Mouse (Mus musculus) neural tube, embryonic 13.5 days (tissue): ENCODE results near the gene Scfd2. TPM values are rescaled to one million over a fixed set of nuclear protein-coding genes. Genes with fewer than 3 reads are reported as not detected.

Experiments used
- ATAC-seq: fragments of 200-750 bp; cut with Nextera tagmentation; 2 replicates; pipeline ENCODE4 v1.8.0; 2017; ENCODE audit warnings: low read depth, mild to moderate bottlenecking, moderate TSS enrichment, moderate library complexity
- H3K27ac ChIP-seq: fragments of 300-500 bp; sonication (generic); replicated peaks from 2 replicates; pipeline ENCODE4 v1.5.1; 2015; ENCODE audit warnings: moderate library complexity, mild to moderate bottlenecking, inconsistent platforms
- H3K27me3 ChIP-seq: fragments of 300-500 bp; sonication (generic); 2 replicates; pipeline ENCODE4 v1.6.1; 2015; ENCODE audit warnings: mild to moderate bottlenecking, inconsistent platforms
- H3K36me3 ChIP-seq: fragments of 300-500 bp; sonication (generic); 2 replicates; pipeline ENCODE4 v1.6.1; 2015; ENCODE audit warnings: mild to moderate bottlenecking, inconsistent platforms
- H3K4me1 ChIP-seq: fragments of 300-500 bp; sonication (generic); replicated peaks from 2 replicates; pipeline ENCODE4 v1.6.1; 2015; ENCODE audit warnings: inconsistent platforms
- H3K4me2 ChIP-seq: fragments of 300-500 bp; sonication (generic); 2 replicates; pipeline ENCODE4 v1.6.1; 2015; ENCODE audit warnings: inconsistent platforms, mild to moderate bottlenecking, moderate library complexity
- H3K4me3 ChIP-seq: fragments of 300-500 bp; sonication (generic); 2 replicates; pipeline ENCODE4 v1.5.1; 2015; ENCODE audit warnings: mild to moderate bottlenecking, inconsistent platforms
- H3K9ac ChIP-seq: fragments of 300-500 bp; sonication (generic); 2 replicates; pipeline ENCODE4 v1.6.1; 2015; ENCODE audit warnings: moderate library complexity, mild to moderate bottlenecking, inconsistent platforms
- H3K9me3 ChIP-seq: fragments of 300-500 bp; sonication (generic); 2 replicates; pipeline ENCODE4 v1.6.1; 2016; ENCODE audit warnings: inconsistent platforms
- WGBS: fragments of 180-500 bp; shearing (Covaris S2); methylation state at CpG from one replicate; pipeline ENCODE4 v1.1.7; 2015; 5-methylcytosine and 5-hydroxymethylcytosine counted together
- polyA plus RNA-seq: library from polyadenylated mRNA; unstranded; fragments of >200 nt; fragmentation: Nextera tagmentation; extraction: Ambion mirVana; gene quantifications from 2 replicates; pipeline ENCODE4 v1.2.1, GENCODE M21; 2015

The Scfd2 gene
- polyA plus RNA-seq, 1 experiment from 2014 or later: 17.2 TPM

DNA sequence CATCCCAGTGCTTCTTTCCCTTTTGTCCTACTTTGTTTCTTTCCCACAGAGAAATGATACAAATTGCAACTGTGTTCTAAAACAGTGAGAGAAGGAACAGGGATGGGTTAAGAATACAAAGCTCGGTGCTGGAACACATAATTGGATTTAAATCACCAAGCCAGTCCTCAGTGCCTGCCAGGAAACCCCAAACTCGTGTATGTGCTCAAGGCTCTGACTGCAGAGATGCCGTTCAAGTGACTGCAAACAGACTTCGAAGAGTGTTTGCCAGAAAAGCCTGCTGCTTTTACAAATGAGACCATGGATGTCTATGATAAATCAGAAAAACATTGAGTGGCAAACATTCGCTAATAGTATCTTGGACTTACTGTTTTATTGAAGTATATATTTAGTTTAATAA, 80.6 kb downstream of the Scfd2 start:
- H3K9ac ChIP-seq: no peak overlapping the region
- no peak overlapping the region for H3K27ac ChIP-seq
- H3K4me3 ChIP-seq: no peak overlapping the region
- no peaks in the 10 kb centered on the region for H3K9me3 ChIP-seq
- no peaks in the 10 kb centered on the region for H3K27me3 ChIP-seq
- 66% methylated on average over 5 of the region's 5 CpGs for WGBS
- no peaks in the 10 kb centered on the region for H3K4me1 ChIP-seq
- no peaks in the 10 kb centered on the region for H3K36me3 ChIP-seq
- no peak for ATAC-seq
- no peak overlapping the region for H3K4me2 ChIP-seq

DNA sequence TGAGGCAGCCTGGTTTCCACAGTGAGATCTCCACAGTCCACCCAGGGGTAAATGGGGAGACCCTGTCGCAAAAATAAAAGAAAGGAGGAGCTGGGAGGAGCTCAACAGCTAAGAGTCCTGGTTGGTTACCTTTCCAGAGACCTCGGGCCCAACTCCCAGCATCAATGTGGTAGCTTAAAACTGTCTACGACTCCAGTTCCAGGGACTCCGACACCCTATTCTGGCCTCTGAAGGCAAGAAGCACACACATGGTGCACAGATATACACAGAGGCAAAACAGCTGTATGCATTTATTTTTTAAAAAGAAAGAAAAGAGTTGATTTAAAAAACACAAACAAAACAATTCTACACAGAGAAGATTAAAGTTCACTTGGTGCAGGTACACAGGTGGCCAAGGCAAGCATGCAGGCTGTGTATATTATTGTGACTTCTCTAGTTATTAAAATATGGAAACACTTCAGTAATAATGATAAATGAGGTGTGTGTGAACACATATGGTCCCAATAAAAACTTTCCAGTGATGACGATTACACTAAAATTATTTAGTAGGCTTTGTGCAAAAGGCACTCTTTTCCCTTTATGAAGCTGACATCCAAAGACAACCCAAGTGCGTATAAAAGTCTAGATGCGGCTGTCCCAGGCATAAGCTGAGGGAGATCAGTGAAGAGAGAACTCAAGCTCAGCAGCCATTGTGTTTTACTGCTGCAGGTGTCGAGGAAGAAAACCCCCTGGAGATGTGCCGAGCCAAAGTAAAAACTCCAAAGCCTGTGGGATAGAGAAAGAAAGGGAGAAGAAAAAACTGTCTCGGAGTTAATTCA, 83.8 kb downstream of the Scfd2 start:
- 59% methylated on average over 10 of the region's 10 CpGs for WGBS
- H3K36me3 ChIP-seq: no peaks in the 10 kb centered on the region
- ATAC-seq: no peak

DNA sequence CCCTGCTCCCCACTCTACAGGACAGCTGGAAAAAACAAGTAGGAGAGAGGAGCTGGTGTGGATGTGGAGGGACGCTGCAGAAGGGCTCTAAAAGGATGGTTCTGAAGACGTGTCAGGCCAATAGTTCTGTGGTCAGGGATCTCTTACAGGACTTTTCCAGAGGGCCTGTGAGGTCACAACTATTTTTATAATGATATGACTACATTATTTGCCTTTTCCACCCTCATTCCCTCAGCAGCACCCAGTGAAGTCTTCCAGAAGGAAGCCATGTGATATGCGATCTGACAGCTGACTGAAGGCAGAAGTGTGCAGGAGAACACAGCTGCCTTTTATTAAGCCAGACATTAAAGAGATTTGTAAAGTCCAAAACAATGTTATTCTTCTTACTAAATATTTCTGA, 85.7 kb downstream of the Scfd2 start:
- Histone ChIP-seq H3K27ac (no peak overlapping the region), H3K36me3 (no peaks in the 10 kb centered on the region), H3K4me2 (no peak overlapping the region), H3K9me3 (no peaks in the 10 kb centered on the region), H3K27me3 (no peaks in the 10 kb centered on the region), H3K4me3 (no peak overlapping the region), H3K4me1 (no peaks in the 10 kb centered on the region), H3K9ac (no peak overlapping the region)
- ATAC-seq: no peak
- WGBS: 91% methylated on average over 3 of the region's 3 CpGs

More for the DNA sequence above, 83.8 kb downstream of the Scfd2 start:
- no peak overlapping the region for H3K4me2 ChIP-seq
- H3K27me3 ChIP-seq: no peaks in the 10 kb centered on the region
- H3K9me3 ChIP-seq: no peaks in the 10 kb centered on the region
- no peaks in the 10 kb centered on the region for H3K4me1 ChIP-seq
- no peak overlapping the region for H3K9ac ChIP-seq
- H3K27ac ChIP-seq: no peak overlapping the region
- no peak overlapping the region for H3K4me3 ChIP-seq

DNA sequence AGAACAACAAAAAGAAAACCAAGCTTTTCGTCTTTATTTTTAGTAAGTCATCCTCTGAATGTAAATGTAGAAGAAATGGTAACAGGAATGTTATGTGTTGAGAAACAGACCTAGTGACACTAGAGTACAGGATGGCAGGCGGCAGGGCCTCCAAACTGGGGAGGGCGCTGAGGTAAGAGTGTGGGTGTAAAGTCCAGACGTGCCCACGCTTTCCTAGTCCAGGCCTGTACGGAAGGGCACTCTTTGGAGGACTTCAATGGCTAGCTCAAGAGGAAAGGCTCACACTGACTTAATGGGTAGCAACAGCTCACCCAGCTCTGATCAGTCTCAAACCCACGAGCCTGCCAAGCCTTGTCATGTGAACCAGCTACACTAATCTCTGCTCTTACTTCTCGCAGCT, 93.2 kb downstream of the Scfd2 start:
- peaks cover 5% of the 10 kb centered on the region; the same call in 1 of the 2 replicates for H3K4me1 ChIP-seq
- no peak for ATAC-seq
- no peak overlapping the region for H3K9ac ChIP-seq
- WGBS: 86% methylated on average over 8 of the region's 8 CpGs
- no peak overlapping the region for H3K27ac ChIP-seq
- H3K27me3 ChIP-seq: peaks cover 12% of the 10 kb centered on the region; the same call in 1 of the 2 replicates
- no peaks in the 10 kb centered on the region for H3K36me3 ChIP-seq
- no peak overlapping the region for H3K4me2 ChIP-seq
- 0 out of 2 replicates have a peak, but pooled peaks cover 3% of the 10 kb centered on the region for H3K9me3 ChIP-seq
- H3K4me3 ChIP-seq: no peak overlapping the region

DNA sequence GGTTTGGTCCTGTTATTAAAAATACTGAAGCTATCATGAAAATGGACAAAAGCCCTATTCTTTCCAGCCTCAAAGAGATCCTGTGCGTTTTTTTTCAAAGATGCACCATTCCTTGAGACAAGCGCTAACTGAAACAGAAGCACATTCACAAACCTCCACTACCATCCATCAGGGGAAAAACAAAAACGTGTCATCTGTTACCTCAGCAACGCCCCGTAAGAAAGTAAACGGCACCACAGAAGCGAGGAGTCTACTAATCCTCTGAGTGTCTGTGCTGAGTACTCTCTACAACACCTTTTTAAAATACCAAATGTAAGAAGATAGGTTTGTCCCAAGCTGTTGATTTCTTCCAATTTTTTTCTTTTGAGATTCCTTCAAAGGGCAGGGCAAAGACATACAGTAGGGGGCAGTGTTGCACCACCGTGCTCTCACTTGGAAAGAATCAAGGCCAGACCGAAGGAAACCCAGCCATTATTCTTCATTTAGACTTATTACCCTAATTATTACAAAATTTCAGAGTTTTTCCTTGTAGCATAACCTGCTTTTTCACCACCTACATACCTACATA, 97.9 kb downstream of the Scfd2 start:
- Histone ChIP-seq H3K27me3 (peaks cover 41% of the 10 kb centered on the region), H3K27ac (no peak overlapping the region), H3K4me1 (peaks cover 17% of the 10 kb centered on the region; the same call in 1 of the 2 replicates), H3K36me3 (no peaks in the 10 kb centered on the region), H3K4me2 (peak overlapping the region; percentile 41), H3K9me3 (0 out of 2 replicates have a peak, but pooled peaks cover 3% of the 10 kb centered on the region), H3K4me3 (no peak overlapping the region), H3K9ac (no peak overlapping the region)
- no peak for ATAC-seq
- 4% methylated on average over 9 of the region's 9 CpGs for WGBS

DNA sequence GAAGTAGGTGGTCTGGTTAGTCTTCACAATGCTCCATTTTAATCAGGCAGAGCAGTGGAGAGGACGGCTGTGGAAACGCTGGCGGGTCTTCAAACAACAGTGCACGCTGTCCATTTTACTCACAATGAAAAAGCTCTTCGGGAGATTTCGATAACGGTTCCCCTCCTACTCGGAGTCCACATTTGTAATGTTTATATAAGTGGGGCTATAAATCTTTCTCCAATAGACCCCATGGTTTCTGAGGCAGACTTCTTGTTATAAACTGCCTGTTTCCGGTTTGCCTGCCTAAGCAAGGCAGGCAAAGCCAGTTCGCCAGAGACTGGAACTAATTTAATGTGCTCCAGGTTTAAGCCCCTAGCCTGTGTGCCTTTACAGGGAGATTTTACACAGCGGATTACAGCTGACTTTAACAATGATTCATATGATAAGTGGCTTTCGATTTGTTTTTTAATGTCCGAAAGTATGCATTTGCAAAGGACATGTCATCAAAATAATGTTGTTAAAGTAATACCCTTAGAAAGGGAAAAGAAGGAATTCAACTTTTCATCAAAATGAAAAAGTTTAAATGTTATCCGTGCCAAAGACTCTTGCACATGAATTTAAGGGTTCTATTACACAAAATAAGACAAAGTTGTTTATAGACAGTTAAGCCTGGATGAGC, 98.5 kb downstream of the Scfd2 start:
- 0 out of 2 replicates have a peak overlapping the region, but pooled peaks have one; percentile 18 for H3K9ac ChIP-seq
- peak; percentile 47; the same call in 1 of the 2 replicates for ATAC-seq

DNA sequence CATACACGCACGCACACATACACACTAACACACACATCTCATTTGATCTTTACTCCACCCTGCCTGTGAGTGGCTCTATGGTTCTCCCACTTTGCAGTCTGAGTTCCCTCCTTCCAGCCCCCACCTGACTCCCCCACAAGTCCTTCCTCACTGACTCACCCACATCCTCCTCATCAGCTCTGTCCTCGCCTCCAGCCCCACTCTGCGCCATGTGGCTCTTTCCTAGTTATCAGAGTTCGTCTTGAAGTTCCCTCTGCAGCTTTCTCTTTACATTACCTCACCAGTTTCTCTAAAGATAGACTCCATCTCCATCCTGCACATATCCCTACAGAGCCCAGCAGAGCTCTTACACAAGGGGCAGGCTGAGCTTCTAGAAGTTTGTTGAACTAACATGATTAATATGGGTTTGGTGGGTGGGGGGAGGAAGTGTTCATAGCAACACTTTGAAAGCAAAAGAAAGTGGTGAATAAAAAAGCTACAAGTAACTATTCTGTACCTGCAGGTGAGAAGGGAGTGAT, 110.9 kb downstream of the Scfd2 start:
- H3K4me3 ChIP-seq: no peak overlapping the region
- no peak overlapping the region for H3K9ac ChIP-seq
- no peaks in the 10 kb centered on the region for H3K27me3 ChIP-seq
- no peak for ATAC-seq
- no peaks in the 10 kb centered on the region for H3K36me3 ChIP-seq
- H3K4me1 ChIP-seq: no peaks in the 10 kb centered on the region
- no peaks in the 10 kb centered on the region for H3K9me3 ChIP-seq
- WGBS: 77% methylated on average over 5 of the region's 5 CpGs
- H3K4me2 ChIP-seq: no peak overlapping the region
- H3K27ac ChIP-seq: no peak overlapping the region

More for the DNA sequence above, 98.5 kb downstream of the Scfd2 start:
- Histone ChIP-seq H3K4me3 (peak overlapping the region; percentile 7; the same call in 1 of the 2 replicates), H3K4me1 (peaks cover 17% of the 10 kb centered on the region; the same call in 1 of the 2 replicates), H3K36me3 (no peaks in the 10 kb centered on the region), H3K27ac (no peak overlapping the region), H3K9me3 (0 out of 2 replicates have a peak, but pooled peaks cover 3% of the 10 kb centered on the region), H3K27me3 (peaks cover 44% of the 10 kb centered on the region), H3K4me2 (peak overlapping the region; percentile 41)
- 9% methylated on average over 14 of the region's 14 CpGs for WGBS

DNA sequence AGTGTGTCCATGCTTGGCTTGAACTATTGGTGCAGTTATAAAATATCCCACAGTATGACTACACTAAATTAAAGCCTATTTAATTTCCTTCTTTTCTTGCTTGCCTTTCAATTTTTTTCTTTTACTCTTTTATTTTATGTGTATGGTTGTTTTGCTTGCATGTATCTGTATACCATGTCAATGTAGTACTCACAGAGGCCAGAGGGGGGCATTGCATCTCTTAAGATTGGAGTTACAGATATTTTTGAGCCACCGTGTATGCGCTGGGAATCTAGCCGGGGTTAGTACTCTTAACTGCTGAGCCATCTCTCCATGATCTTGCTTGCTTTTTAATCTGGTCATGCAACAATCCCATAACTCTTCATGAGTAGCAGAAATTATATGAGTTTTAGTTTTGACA, 119.0 kb downstream of the Scfd2 start:
- WGBS: 95% methylated on average over 3 of the region's 3 CpGs
- no peak for ATAC-seq

DNA sequence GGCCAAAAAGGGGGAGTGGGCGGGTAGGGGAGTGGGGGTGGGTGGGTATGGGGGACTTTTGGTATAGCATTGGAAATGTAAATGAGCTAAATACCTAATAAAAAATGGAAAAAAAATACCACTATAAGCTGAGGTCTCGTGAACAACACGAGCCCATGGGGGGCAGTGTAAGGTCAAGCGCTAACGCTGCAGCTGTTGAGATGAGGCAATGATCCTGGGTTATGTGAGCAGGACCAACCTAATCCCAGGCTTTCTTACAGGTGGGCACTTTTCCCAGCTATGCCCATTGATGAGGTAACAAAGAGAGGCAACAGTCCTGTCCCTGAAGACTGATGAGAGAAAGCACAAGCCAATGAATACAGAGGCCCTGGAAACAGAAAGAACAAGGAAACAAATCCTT, 126.7 kb downstream of the Scfd2 start:
- Histone ChIP-seq H3K27me3 (no peaks in the 10 kb centered on the region), H3K9ac (no peak overlapping the region), H3K36me3 (no peaks in the 10 kb centered on the region), H3K4me2 (no peak overlapping the region), H3K4me3 (no peak overlapping the region), H3K27ac (no peak overlapping the region), H3K4me1 (no peaks in the 10 kb centered on the region), H3K9me3 (no peaks in the 10 kb centered on the region)
- ATAC-seq: no peak
- WGBS: 79% methylated on average over 4 of the region's 5 CpGs

More for the DNA sequence above, 119.0 kb downstream of the Scfd2 start:
- H3K36me3 ChIP-seq: no peaks in the 10 kb centered on the region
- no peak overlapping the region for H3K27ac ChIP-seq
- H3K27me3 ChIP-seq: no peaks in the 10 kb centered on the region
- no peaks in the 10 kb centered on the region for H3K4me1 ChIP-seq
- H3K9me3 ChIP-seq: no peaks in the 10 kb centered on the region
- H3K4me3 ChIP-seq: no peak overlapping the region
- H3K4me2 ChIP-seq: no peak overlapping the region
- H3K9ac ChIP-seq: no peak overlapping the region

DNA sequence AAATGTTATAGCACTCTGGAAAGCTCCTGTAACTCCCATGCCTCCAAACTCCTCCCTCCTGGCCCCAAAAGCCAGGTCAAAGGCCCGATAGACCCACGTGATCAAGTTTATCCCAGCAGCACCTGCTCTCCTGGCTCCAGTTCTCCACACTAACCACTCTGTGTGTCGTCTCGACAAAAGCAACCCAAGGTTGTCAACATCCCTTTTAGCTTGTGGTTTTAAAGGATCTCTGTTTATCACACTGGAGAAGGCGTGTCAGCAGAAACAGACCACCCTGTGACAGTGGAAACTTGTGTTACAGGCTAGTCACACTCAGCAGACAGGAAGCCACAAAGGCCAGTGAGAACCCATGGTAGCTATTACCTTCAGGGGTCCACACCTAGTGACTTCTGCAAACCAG, 127.5 kb downstream of the Scfd2 start:
- H3K9ac ChIP-seq: no peak overlapping the region
- H3K36me3 ChIP-seq: no peaks in the 10 kb centered on the region
- WGBS: 82% methylated on average over 5 of the region's 5 CpGs
- no peak overlapping the region for H3K27ac ChIP-seq
- H3K9me3 ChIP-seq: no peaks in the 10 kb centered on the region
- H3K4me2 ChIP-seq: no peak overlapping the region
- H3K4me3 ChIP-seq: no peak overlapping the region
- no peaks in the 10 kb centered on the region for H3K4me1 ChIP-seq
- no peak for ATAC-seq
- H3K27me3 ChIP-seq: no peaks in the 10 kb centered on the region

DNA sequence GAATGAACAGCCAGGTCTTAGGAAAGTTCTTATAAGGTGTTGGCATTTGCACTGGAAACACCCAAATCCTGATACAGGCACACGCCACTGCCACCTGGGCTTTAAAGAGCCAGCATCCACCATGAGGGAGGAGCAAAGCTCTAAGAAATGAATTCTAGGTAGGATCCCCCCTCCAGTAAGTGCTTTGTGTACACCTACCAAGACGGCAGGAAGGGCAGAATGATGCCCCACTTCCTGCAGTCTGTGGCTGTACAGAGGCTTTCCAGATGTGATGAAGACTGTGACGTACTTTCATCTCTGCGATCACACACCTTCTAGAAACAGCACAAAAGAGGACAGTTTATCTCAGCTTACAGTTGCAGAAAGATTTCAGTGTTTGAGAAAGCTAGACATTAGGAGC, 128.9 kb downstream of the Scfd2 start:
- Histone ChIP-seq H3K9me3 (no peaks in the 10 kb centered on the region), H3K27ac (no peak overlapping the region), H3K36me3 (no peaks in the 10 kb centered on the region), H3K4me3 (no peak overlapping the region), H3K9ac (no peak overlapping the region), H3K4me1 (no peaks in the 10 kb centered on the region), H3K27me3 (no peaks in the 10 kb centered on the region), H3K4me2 (no peak overlapping the region)
- no peak for ATAC-seq
- 73% methylated on average over 4 of the region's 4 CpGs for whole genome bisulfite sequencing

DNA sequence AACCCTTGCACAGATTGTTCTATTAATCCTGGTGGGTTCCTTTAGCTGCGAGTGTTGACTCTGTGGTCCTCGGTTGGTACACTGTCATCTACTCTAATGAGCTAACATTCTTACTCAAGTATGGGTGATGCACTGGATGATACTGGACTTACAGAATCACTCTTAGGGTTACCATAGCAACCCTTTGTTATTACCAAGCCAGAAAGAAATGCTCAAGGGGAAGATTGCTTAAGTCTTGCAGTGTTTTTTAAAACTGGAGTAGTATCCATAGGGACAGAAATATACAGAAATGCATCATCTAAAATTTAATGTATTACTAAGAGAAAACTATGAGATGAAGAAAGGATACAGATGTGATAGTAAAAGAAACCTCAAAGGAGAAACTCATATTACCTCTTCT, 139.8 kb downstream of the Scfd2 start:
- ATAC-seq: no peak
- WGBS: 79% methylated on average over 2 of the region's 2 CpGs

More for the DNA sequence above, 139.8 kb downstream of the Scfd2 start:
- Histone ChIP-seq H3K4me2 (no peak overlapping the region), H3K4me1 (peaks cover 5% of the 10 kb centered on the region; the same call in 1 of the 2 replicates), H3K9me3 (no peaks in the 10 kb centered on the region), H3K9ac (no peak overlapping the region), H3K27me3 (no peaks in the 10 kb centered on the region), H3K36me3 (no peaks in the 10 kb centered on the region), H3K27ac (no peak overlapping the region), H3K4me3 (no peak overlapping the region)
